Mouse (Mus musculus) adrenal gland, postnatal 36 days (tissue): Measurements from ENCODE around the gene Etv5. TPM values are rescaled to one million over a fixed set of nuclear protein-coding genes. Genes with fewer than 3 reads are reported as not detected.

Experiments
- DNase-seq, 2 experiments: peaks; one replicate each; pipeline ENCODE4 v3.0.0; 2021; ENCODE audit warnings: mixed read lengths in 1 of 2
- long read RNA-seq, 2 experiments: library from polyadenylated mRNA; stranded (forward); transcript quantifications; one replicate each; pipeline ENCODE4 v2.0.0; 2021; ENCODE audit warnings: borderline sequencing depth in 2 of 2
- total RNA-seq, 2 experiments: library from RNA; stranded (reverse); gene quantifications; 2 replicates each; pipeline ENCODE4 v1.2.3; 2021

Gene Etv5
- 10 to 100 TPM; 29.7 to 33.3 TPM for total RNA-seq
- long read RNA-seq, experiment 1, partial matches to known transcripts: 9 of 15 reads
- long read RNA-seq, experiment 1, other reads (novel, unspliced or antisense): 3 of 15 reads
- long read RNA-seq, experiment 2, partial matches to known transcripts: 0 of 5 reads
- long read RNA-seq, experiment 2, other reads (novel, unspliced or antisense): 2 of 5 reads

DNA sequence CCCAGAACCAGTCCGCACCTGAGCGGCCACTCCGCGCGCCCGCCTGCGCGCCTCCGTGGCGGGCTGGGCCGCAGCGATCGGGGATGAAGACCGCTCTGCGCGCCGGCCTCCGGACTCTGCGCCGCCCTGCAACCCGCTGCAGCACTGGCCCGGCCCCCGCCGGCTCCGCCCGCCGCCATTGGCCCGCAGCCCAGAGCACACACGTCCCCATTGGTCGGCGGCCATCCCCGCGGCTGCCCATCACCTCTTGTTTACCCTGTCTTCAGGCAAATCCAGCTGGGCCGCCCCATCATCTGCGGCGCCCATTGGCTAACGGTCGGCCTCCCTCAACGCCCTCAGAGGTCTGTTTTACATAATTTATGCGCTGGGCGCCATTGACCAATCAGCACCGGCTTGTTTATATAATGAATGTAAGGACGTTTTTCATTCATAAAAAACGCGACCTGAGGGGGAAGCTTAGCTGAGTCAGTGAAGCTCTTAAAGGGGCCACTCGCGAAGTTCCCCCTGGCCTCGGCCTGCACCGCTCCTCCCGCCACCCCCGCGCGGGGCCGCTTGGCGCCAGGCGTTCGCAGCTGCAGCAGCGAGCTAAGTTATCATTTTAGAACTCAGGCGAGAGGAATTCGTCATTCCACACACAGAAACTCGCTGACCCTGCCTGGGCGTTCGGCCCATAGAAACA lies at the start of gene Etv5:
Gene Etv5 (minus strand): TSS at position 221 of the 679 bp plus-strand sequence.
- DNase-seq: peak; percentile 99

DNA sequence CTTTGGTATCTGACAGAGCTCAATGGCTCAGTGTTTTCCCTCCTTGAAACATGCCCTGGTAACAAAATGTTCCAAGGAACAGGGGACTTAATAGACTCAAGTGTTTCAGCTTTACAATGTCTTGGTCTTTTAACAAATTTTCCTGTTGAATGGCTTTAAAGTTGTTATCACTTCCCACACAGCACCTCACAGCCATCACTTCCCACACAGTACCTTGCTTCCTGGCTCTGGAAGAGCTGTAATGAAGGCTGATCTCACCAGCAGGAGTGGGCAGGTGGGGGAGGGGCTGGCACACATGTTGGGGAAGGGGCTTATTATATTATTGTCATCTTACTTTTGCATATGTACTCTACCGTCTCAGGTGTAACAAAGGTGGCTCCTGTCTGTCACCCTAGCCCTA lies 44.4 kb upstream of the Etv5 start:
- no peak for DNase-seq

DNA sequence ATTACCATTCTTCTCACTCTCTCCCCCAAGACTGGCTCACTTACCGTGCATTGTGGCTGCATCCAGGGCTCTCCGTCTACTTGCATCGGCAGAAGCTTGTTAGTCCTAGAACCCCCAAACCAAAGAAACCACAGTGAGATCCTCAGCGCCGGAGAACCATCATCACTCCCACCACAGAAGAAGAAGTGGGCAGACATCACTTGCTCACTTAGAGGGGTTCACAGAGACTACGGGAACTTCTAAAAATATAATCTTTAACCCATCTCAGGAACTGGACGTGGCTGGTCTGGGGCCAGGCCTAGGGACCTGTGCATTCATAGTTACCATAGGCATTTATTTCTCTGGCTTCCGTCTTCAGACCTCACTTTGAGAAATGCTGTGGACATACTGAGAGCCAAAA lies 39.8 kb upstream of the Etv5 start:
- DNase-seq: no peak

DNA sequence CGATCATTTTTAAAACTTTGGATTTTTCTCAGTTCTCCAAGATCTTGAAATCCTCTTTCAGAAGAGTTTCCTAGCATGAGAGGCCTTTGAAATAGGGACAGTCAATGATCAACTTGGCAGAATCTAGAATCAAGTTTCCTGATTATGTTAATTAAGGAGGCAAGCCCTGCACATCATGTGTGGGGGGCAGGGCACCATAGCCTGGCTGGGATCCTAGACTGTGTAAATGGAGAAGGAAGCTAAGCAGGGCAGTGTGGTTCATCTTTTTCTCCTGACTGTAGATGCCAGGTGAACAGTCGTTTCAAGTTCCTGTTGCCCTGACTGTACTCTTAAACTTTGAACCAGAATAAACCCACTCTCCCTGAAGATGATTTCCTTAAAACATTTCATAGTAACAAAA lies 32.2 kb upstream of the Etv5 start:
- DNase-seq: no peak

DNA sequence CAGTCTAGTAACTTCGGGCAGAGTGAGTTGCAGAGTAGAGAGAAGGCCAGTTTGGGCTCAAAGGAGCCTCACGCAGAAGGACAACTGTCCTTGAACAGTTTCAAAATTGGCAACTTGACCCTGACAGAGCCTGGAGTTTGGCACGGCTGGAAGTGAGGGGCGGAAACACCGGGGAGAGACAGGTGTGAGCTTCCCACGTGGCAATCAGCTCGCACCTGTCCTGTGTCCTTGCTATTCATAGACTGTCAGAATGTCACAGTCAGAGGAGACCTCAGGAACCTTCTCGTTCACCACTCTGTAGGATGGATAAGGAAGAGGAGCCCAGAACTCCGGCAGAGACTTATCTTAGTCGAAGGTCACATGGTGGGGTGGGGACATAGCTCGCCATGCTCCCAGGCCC lies 29.9 kb upstream of the Etv5 start:
- DNase-seq: peak; percentile 22 to 34

DNA sequence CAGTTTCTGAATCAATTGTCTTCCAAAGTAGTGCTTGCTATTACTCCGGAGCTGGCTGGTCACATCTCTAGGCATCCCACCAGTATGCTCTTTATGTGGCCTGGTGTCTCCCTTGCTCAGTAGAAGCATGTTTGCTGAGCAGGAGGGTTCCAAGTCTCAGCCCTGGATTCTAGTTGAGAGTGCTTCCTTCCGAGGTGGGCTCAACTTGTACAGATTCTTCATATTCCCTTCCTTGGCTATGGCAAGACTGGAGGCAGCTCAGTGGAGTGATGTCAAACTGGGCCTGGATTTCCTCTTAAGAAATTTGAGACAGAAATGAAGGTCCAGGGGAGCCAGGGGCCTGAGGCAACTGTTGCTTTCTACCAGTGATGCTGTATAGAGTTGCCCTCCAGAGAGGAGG lies 27.6 kb upstream of the Etv5 start:
- no peak for DNase-seq

DNA sequence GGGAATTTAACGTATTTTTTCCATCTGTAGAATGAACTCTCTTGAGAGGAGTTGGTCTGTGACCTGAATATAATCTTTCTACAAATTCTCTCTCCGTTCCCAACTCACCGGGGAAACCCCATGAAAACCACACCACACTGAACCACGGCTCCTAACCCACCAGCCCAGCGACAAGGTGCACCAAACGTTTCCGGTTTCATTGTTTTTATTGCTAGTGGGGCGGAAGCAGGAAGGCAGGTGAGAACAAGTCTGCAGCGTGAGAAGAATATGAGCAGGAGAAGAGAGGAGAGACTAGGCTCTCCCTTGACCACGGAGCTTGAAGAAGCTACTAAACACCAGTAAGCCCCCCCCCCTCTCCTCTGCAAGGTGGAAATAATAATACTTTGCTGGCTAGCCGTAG lies 26.9 kb upstream of the Etv5 start:
- DNase-seq: no peak

DNA sequence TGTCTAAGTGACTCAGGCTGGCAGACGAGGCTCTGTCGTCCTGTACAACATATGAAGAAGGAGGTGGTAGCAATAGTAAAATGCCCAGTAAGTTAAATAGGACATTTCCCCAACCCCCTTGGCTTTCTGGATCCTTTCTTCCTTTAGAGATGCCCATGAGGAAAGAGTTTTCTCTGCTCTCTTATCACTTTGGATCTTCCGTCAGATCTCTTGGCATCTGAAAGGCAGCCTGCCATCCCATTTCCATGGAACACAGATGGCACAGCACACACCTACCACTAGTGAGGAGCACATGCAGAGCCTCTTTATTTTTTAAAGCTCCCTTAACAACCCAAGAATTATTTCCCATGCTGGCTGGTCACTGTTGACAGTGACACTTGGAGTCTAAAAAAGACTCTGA lies 22.7 kb upstream of the Etv5 start:
- DNase-seq: no peak

DNA sequence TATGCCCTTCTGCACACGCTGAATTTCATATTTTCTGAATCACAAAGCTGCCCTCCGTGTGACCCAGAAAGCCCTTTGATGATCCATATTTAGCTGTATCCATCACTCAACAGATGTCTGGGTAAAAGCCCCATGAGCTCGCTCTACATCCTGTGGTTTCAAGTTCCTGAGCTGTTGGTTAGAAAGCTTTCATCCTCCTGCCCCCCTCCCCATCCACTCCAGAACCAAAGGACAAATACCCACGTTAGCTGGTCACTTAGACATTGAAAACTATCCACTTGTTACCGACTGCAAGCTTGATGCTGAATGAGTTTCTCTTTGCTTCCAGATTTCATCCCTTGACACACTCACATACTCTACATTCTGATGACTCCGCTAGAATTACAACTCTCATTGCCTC lies 22.2 kb upstream of the Etv5 start:
- no peak for DNase-seq

DNA sequence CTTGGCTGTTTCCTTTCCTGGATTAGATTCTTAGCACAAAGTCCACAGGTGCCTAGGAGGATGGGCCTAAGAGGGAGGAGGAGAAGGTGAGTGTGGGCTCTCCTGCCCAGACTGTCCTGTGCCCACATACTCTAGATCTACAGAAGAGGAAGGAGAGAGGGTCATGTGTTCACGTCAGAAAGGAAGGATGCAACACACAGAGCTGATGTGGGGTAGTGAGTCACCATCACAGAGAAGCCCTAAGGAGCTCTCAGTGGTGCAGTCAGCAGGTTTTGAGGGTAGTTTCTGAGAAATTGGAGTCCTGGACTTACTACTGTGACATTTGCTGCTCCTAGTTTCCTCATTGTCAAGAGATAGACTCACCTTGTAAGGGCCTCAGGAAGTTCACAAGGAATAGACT lies 21.4 kb upstream of the Etv5 start:
- no peak for DNase-seq

DNA sequence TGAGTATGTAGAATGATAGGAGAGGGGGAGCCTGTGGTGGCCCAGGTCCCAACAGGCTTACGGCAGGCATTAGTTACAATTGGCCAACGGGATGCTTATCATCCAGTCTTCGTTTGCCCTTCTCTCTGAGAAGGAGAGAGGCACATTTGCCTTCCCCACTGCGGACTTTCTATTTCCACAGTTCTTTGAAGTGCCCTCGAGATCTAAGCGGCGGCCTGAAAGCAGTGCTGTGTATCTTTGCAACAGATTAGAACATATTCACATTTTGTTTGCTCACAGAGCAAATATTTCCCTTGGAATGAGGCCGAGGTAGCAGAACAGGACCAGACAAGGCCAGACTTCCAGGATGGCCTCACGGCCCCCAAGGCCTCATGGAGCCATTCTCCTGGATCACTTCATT lies 12.6 kb upstream of the Etv5 start:
- no peak for DNase-seq

DNA sequence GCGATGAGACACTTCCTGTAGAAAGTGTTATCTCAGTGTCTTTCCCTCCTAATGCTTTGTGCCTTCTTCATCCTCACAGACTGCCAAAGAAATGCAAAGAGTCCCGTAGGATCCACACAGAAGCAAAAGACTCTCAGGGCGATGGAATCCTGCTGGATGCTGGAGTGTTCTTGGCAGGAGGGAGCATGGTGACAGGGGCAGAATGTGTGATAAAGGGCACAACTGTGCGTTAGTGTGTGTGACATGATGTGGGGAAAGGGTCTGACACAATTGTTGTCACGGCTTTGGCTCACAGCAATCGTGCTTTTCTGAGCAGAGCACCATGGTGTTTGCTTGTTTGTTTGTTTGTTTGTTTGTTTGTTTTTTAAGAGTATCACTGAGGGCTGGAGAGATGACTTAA lies 8.6 kb upstream of the Etv5 start:
- DNase-seq: no peak

DNA sequence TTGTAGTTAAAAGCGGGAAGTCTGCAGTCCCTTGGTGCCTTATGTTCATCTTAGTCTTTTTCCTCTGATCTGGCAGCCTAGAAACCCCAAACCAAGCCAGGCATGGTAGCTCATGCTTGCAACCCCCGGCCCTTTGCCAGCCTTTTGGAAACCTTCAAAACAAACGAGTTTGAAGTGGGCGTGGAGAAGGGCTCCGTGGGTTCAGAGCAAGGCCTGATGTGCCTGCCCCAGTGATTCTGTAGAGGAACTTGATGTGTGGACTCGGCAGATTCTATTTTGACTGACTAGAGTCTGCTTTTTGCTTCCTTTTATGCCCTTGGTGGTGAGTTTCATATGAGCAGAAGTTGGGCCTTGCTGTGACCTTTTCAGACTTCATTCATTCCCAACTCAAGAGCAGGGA lies 5.3 kb upstream of the Etv5 start:
- no peak for DNase-seq

DNA sequence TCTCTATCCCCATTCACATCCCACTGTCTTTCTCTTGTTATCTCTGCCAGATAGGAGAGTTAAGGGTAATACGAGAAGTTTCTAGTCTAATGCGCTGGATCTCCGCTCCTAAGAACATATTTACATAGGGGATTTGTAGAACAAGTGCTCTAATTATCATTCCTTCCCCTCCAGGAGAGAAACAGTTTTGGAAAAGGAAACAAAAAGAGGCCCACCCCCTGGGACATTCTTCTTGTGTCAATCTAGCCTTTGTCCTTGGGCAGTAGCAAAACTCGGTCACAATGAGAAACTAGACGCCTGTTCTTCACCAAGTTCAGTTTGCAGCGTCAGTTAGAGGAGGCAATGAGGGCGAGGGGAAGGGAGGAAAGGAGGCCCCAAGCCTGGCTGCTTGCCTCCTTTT lies 2.7 kb upstream of the Etv5 start:
- DNase-seq: no peak

DNA sequence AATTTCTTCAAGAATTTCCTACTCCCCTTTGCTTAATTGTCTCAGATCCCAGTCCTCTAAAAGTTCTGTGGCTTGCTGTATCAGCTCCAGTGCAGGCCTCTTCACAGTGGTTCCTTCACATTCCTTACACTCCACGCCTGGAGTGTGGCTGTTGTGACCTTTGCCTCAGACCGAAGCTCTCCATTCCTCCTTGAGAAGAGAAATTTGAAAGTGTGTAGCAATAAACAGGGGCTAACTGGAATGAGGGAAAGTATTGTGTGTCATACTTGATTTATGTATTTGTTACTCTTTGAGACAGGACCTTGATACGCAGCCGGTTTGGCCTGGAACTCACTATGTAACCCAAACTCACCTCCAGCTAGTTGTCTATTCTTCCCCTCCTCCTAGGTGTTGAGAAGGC lies 1.8 kb upstream of the Etv5 start:
- no peak for DNase-seq

DNA sequence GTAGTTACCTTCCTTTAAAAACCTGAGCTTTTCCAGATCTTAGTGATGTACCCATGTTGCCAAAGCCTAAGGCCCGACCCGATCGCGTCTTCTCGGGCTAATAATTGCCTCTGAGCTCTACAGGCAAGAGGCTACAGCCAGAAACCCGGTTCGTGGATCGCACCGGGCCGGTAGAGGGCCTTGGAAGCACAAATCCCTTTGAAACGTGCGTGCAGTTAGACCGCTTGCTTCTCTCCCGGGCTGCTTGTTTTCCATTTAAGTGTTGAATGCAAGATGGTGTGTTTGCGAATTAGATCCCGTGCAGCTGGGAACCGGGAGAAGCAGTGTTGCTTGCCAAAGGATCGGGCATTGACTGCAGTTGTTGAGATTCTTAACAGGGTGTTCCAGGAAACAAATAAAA lies 750 bp upstream of the Etv5 start:
- DNase-seq: peak; percentile 67 to 74

DNA sequence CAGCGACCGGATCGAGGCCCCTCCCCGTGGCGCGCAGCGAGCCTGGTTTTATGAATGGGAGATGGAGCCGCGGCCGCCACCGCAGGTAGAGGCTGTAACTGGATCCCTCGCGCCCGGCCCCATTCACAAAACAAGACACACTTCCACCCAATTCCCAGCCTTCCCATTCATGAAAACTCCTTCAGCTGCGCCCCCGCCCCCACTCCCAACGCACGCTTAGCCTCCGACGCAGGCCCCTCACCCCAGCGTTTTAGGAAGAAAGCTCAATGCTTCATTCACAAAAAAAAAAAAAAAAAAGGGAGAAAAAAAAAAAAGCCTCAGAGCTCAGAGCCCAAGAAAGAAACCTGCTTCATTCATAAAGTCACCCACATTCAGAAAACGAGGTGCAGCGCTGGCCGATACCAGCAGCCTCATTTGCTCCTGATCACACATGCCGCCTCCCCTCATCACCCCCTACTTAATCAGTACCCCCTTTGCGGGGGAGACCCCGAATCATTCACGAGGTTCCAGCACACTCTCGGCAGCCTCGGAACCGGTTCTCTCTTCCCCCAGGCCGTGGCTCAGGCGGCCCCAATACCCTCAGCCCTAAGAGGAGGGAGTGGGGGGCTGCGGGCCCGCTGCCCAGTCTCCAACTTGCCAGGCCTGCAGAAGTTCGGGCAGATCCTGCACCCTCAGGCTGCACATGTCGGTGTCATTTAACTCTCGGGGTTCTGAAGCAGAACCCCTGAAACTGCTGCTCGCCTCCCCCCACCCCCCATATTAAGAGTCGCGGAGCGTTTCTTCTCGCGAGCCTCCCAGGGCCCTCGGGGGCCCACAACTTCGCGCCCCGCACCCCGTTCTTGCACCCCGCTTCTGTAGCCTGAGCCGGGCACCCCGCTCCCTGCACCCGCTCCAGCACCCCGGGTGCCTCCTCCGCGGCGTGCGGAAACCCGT lies 812 bp downstream of the Etv5 start:
- DNase-seq: peak; percentile 80 to 86

DNA sequence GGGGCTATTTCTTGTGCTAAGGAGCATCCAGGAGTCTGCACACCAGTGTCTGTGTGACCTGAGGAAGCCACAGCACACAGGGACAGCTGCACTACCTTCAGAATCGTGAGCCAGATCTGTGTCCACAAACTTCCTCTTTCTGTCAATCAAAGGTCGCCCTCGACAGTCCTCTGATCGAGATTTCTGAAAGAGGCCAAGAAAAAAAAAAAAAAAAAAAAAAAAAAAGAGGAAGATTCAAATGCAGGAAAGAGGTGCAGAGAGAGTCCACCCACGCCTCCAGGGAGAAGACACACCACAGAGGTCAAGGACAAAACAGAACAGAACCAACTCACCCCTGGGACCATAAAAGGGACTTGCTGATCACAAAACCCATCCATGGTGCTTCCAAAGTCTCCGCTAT lies 3.4 kb downstream of the Etv5 start:
- no peak for DNase-seq

DNA sequence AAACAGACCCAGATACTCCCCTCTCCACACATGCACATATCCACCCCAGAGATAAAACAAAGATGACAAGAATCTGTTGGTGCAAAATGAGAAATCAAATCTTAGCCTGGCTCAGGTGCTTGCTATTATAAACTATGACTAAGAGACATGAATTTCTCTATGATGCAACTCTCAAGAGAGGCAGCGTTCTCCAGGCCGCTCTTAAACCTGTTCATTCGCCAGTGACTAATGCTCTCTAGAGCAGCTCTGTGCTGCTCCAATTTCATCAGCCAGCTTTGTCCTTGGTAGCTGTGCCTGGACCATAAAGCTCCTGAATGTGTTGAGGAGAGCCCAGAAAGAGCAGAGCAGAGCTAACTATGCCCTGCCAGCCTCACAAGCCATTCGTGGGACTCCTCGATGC lies 5.0 kb downstream of the Etv5 start:
- DNase-seq: peak; percentile 53 to 56

DNA sequence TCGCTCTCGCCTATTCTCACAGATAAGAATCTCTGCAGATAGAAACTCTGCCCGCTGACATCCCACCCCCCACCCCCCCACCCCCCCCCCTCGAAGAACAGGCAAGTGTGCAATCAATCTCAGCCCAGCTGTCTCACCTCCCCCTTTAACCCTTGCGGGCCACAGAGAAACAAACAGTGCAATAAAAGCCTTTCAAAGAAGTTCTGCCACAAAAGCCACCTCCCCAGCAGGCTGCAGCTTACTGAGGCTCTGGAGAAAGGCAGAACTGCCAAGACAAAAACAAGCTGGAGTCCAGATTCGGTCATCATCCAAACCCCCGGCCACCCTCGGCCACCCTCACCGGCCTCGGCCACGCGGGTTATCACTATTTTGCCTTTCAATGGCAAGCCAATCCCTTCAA lies 5.6 kb downstream of the Etv5 start:
- DNase-seq: no peak

DNA sequence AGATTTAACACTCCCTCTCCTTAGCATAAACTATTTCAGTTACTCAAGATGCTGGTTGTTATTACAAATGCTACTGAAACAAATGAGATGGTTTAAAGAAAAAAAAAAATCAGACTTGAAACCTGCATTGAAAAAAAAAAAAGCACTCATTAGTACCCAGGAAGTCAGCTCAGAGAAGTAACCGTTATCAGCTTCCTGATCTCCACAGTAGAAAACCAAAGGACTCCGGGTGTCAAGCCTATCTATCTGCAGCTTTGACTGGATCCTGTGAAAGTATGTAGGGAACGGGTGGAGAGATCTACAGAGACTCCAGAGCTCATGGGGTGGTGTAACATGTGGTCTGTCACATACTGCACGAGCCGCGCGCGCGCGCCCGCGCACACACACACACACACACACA lies 7.7 kb downstream of the Etv5 start:
- no peak for DNase-seq

DNA sequence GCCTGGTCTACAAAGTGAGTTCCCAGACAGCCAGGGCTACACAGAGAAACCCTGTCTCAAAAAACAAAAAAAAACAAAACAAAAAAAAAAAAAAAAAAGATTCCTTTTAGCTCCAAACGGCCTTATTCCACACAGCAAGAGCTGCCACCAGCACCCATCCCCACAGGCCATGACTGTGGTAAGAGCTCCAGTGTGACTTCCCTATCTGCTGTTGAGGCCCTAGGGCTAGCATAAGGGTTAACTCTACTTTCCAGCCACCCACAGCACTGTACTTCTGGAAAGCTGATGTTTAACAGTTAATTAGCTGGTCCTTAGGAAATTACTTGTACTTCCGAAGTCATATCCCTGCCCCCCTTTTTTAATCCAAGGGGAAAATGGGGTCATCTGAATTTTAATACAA lies 8.2 kb downstream of the Etv5 start:
- no peak for DNase-seq

DNA sequence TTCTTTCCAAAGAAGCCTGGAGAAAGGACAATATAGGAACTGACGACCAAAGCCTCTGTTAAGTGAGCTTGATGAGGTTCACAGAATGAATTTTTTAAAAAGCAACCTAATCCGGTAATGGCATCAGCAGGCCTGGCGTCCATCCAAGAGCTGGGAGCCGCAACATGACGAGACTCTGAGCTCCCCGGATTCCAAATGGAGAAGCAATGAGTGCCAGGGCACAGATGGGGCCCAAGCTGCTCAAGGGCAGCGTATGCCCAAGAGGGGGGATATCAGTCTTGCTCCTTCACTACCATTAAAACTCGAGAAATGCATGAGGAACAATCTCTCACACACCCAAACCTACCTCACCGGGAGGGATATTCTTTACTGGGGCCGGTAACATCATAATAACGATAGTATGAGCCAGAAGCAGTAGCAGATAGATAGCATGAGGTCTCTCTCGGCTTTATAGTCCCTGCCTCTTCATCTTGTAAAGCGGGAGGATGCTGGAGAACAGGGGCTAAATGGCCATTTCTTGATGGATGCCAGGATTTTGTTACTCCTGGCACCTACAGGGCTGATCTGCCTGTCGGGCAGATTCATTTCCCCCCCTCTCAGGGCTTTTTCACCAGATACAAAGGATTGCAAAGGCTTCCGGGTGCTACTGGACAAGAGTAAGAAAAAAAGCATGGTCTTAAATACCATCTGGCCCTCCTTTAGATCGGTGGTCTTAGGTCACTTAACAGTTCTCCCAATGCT lies 9.1 kb downstream of the Etv5 start:
- DNase-seq: peak; percentile 43 to 57
